Mouse (Mus musculus): ENCODE results near the gene Galnt10. TPM values are rescaled to one million over a fixed set of nuclear protein-coding genes. Genes with fewer than 3 reads are reported as not detected.
"Not testable (repeated sequence)": the region's sequence is repeated elsewhere in the genome, so short reads cannot be mapped to it uniquely, and the experiment has no call there.

Galnt10 gene
- total RNA-seq, 2 experiments from 2014 or later = 4.0 to 4.2 TPM

DNA sequence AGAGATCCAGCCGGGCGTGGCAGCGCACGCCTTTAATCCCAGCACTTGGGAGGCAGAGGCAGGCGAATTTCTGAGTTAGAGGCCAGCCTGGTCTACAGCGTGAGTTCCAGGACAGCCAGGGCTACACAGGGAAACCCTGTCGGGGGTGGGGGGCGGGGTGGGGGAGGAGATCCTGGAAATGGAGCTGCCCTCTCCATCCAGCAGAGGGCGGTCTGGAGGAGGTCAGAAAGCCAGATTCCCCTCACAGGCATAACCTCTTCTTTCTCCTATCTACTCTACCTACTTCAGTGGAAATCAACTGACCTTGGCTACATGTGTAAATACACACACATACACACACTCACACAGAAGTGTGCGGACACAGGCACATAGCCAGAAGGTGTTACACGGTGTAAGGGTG, 180.0 kb downstream of the Galnt10 start:
- not testable (repeated sequence) for DNase-seq (ENCODE audit: low spot score)

DNA sequence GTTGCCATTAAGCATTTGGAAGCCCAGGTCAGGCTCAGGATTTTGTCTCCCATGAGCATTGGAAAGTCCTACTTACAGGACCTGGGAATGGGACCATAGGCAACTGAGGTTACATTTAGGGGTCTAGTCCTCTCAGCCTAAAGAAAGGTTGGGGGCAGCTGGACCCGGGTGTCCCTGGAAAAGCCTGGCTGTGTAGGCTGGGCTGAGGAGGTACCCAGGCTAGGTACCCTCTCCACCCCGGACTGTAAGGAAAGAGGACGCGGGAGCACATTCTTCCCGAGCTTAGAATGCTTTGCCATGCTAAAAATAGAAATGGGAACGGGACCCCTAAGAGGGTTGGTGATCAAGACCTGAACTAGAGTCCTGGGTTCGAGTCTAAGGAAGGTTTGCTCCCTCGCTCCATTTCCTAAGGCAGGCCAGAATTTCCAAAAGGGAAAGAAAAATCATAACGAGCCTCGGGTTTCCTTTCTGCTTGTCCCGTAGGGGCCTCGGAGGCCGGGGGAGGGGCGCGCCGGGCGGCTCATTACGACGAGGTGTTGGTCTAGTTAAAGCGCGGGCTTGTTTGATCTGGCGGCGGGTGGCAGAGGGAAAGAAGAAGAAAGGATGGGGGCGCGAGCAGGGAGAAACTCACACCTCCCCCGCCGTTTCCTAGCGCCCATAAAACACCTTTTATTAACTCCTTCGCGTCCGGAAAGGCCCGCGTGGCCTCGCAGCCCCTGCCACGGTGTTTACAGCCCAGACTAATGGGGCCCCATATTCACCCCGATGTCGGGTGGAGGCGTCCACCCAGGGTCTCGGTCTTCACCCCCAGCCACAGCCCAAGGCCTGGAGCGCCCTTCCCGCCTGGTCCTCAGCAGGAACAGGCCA, 182.0 kb downstream of the Galnt10 start:
- no peak for DNase-seq (ENCODE audit: low spot score)

DNA sequence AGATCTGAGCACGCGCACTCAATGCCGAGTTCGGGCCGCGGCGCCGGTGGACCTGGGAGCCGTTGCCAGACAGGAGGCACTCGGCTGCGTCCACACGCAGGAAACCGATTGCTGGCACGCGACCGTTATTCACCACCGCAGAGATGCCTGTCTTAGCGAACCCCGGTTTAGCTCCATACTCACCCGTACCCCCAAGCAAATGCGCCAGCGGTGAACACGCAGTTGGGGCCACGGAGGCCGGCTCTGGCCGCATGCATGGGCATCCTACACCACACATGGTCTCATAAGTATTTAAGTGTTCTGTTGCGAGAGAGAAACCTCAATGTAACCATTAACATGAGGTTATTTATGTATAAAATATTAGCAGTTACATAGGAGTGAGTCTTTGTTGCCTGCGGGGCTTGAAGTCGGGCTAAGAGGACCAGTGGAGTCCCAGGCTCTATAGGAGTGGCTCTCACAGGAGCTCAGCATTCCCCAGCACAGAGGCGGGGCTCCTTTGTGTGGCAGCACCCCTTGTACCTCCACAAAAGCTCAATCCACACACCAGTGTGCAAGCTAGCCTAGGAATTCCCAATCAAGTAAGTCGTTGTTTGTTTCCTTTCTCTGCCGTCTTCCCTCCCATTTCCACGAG, 182.8 kb downstream of the Galnt10 start:
- no peak for DNase-seq (ENCODE audit: low spot score)

DNA sequence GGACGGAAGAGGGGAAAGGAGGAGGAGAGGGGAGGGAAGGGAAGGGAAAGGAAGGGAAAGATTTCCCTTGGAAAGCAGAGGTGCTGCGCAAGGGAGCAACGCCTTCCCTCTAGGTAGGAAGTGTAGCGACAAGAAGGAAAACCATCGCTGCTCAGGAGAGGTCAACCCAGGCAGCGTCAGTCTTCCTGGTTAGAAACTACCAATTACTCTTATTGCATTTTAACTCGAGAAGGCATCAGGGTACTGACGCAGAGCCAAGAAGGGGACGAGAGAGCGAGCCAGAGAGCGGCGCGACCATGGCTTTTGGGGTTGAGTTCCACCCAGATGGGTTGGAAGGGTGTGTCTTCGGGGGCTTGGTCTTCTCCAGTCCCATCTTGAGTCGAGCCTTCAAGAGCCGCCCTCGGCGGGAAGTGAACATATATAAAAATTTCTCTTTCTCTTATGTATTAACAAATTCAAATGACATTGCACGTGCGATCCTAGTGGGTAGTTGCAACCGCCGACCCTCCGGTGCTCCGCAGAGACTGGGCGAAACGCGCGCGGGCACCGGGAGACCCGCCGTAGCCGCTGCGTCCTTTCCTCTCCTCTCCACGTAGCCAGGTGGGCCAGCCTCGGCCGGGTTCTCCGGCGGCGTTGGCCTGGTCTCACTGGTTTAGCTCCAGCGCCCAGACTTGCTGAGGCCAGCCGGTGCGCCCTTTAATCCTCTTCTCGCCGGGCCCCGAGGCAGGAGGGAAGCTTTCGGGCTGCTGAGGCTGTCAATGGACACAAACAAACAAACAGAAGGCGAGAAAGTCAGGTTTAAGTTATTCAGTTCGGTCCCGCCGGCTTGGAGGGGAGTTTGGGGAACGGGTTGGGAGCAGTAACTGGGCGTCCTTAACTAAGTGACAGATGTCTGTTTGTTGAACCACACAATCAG, 184.0 kb downstream of the Galnt10 start:
- DNase-seq (ENCODE audit: low spot score) = no peak

DNA sequence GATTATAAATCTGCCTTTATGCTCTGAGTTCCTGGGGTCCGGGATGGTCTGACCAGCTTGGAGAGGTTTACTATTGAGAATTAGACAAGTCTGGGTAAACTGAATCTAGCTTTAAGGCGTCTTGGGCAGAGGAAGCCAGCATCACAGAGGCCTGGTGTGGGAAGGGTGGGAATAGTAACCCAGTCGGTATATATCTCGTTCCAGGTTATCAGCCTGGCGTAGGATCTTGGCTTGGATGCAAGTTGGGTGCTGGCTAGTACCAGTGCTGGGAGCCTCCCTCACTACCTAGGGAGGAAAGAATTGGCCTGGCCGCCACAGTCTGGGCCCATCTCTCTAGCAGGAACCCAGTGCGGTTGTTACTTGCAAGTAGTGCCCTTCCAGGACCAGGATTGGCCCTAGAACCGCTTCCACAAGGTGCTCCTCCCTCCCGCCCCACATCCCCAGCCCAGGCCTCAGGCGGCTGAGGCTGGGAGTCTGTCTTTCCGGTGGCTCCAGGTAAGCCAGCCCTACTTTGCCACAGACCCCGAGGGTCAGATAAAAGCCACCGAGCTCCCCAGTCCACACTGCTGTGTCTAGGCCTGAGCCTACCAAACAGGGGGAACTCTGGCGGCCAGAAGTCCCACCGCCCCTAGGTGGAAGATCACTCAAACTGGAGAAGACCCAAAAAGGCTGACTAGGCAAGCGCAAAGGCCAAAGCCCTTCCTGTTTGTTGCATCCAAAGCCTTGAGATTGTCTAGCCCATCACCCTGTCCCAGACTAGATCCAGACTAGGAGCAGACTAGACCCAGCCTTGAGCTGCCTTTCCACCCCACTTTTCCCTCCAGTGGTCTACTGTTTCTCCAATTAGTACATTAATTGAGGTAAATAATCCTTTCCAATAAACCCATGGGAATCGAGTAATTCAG, 184.9 kb downstream of the Galnt10 start:
- no peak for DNase-seq (ENCODE audit: low spot score)

DNA sequence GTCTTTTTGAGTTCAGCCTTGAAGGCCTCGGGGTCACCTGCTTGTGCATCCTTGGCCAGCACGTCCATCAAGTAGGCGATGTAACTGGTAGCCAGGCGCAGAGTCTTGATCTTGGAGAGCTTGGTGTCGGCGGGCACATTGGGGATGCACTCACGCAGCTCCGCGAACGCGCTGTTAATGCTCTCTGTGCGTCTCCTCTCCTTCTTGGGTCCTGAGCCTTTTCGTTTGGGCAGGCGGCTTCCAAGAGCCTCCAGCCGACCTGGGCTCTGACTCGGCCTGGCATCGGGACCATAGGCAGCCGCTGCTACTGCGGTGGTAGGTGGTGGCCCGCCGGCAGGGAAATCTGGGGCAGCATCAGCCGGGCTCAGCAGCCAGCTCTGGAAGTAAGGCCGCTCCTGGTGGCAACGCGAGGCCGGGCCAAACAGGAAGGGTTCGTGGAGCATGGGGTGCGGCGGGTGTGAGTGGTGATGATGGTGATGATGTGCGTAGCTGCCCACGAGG, 186.1 kb downstream of the Galnt10 start:
- DNase-seq (ENCODE audit: low spot score) = no peak

DNA sequence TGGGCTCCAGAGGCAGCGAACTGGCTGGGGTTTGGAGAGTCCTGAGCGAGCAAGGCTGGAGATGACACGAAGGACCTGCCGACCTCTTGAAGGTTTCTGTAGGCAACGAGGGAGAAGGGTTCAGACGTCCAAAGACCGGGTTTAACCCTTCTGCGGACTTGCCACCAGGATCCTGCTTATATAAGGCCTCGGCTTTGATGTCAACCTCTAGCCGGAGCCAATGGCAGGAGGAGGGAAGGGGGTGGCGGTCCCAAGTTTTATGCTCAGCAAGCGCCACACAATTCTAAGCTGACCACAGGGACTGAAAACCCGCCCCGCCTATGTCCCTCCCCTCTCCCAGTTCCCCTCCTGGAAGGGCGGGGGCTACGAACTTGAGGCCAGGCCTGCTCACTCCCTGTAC, 186.6 kb downstream of the Galnt10 start:
- DNase-seq (ENCODE audit: low spot score) = no peak

DNA sequence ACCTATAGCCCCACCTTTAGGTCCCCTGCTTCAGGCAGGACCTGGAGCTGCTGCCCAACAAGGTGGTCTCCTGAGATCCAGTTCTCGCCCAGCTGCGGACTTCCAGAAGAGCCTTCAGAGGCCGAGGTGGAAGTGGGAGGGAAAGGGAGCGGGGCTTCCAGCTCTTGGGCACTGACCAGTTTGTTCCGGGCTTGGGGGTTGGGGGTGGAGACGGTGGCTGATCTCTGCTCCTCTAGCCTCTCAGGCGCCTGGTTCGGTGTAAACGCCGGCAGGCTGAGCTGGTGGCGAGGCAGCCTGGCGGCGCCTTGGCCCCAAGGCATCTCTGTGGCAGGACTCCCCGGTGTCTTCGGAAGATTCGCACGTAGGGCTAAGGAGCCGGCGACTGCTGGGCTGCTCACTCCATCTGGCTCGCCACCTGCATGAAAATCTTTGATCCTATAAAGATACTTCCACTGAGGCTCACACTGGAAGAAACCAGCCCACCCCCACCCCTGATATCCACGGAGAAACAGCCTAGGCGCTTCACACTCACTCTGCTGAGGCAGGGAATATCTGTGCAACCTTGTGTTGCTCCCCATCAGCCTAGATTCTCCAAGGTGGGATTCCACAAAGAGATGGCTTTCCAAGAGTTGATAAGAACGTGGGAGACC, 187.4 kb downstream of the Galnt10 start, which contains the start of gene Hand1:
TSS of gene Hand1 (minus strand) at position 267 of the 650 bp plus-strand sequence.
- DNase-seq (ENCODE audit: low spot score) = no peak

DNA sequence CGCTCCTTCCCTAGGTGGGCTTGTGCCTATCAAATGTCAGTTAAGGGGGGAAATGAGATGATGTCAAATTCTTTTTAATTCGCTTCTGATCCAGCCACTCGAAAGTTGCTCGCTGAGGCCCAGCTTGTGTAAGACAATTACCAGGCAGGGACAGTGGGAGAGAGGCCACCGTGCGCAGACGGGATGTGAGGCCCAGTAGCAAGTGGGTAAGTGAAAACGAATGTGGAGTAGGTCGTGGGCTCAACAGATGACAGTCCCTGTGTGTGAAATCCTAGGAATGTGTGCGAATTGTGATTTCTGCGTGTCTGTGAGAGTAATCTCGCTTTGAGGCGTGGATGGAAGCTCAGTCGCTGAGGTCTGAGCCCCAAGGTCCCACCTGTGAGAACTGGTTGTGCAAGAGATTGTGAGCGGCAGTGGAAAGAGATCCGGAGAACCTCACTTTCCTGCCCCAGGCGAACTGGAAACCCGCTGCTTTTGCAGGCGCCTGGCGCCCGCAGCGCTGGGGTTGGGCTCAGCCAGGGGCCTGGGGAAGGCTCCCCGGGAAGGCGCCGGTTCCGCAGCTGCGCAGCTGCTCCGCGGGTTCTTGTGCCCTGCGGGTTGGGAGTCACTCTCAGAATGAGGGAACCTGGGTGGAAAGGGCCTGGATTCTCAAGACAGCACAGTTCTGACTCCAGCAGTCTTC, 188.2 kb downstream of the Galnt10 start:
- DNase-seq (ENCODE audit: low spot score) = no peak

DNA sequence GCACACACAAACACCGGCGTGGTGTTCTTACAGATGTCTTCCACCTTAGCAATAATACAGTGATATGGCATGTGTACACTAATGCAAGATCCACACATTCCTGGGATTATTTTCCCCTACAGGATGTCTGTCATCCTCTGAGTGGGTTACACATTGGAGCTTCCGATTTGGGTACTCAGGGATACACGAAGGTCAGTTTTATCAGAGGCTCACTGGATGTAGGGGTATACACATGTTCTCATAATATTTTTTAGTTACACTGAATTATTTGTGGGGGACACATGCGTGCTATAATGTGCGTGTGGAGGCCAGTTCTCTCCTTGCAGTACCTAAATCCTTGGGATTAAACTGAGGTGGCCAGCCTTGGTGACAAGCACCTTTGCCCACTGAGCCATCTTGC, 188.8 kb downstream of the Galnt10 start:
- DNase-seq (ENCODE audit: low spot score) = no peak

DNA sequence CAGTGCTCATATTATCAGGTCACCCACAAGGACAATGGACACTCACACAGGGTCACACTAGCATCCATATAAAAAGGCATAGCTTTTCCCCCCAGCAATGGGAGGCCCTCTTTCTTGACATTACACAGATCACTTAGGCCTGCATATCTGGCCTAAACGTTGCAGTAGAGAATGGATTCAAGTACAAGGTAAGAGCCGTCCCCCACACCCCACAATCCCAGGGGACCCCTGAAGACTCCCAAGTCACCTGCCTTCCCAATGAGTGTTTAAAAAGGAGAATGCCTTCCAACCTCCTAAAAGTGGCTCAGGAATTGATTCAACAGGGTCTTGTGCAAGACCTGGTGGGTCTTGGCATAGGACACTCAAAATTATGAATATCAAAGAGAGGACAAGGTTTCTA, 190.1 kb downstream of the Galnt10 start:
- DNase-seq (ENCODE audit: low spot score) = no peak

DNA sequence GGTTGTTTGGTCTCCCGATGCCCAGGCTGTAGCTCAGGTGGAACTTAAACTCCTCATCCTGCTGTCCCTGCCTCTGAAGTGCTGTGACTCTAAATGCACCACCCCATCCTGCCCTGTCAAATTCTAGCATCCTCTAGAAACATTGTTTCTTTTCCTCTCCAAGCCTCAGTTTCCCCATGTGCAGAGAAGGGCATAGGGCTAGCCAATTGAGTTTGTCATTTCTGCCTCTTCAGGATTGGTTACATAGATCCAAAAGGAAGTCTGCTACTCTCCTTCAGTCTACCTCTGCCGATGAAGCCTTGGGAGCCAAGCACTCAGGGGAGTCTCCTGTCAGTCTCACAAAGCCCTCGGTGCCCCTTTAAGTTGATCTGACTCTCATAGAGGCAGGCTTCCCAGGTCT, 190.7 kb downstream of the Galnt10 start:
- DNase-seq (ENCODE audit: low spot score) = no peak

DNA sequence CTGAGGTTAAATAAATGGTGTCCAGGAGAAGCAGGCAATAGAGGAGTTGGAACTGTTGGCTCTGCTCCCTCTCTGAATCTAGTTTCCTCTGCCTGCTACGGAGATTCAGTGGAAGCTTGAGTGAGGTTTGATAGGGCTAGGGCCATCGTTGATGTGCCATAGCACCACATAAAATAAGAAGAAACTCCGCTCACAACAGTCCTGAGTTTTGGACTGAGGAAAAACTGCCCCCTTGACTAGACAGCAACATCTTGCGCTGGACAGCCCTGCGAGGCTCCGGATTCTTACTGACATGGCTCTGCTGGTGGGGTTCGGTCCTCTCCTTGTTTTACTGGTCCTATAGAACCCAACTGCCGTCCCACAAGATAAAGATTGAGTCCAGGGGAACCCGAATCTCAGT, 191.2 kb downstream of the Galnt10 start:
- no peak for DNase-seq (ENCODE audit: low spot score)

Other genes starting within 250 kb of the Galnt10 start
- 10 to 100 TPM; 47.5 to 50.2 TPM for gene Fam114a2, start 126.8 kb upstream of the Galnt10 start, total RNA-seq (2021)
- gene Mfap3, start 126.8 kb upstream of the Galnt10 start, total RNA-seq (2021) = 1 to 10 TPM; 7.0 to 8.3 TPM
- gene Sap30l, start 156.2 kb downstream of the Galnt10 start, total RNA-seq (2021) = 10 to 100 TPM; 49.7 to 54.2 TPM
- gene Hand1, start 187.4 kb downstream of the Galnt10 start, total RNA-seq (2021) = not detected

Measured in gastrocnemius, adult 18-20 months (tissue).